Mouse (Mus musculus) granulocyte monocyte progenitor cell, adult 5-6 weeks (primary cell): ENCODE data around the gene Usp19. TPM values are rescaled to one million over a fixed set of nuclear protein-coding genes. Genes with fewer than 3 reads are reported as not detected.

ENCODE experiments used
- ATAC-seq: replicated peaks from 2 replicates; pipeline ENCODE4 v1.8.0; 2016; ENCODE audit warnings: mild to moderate bottlenecking, moderate TSS enrichment, inconsistent platforms; ENCODE audit not compliant: poor library complexity, severe bottlenecking
- total RNA-seq, 2 experiments: library from RNA; stranded (forward) in 1 of 2; stranded (reverse) in 1 of 2; fragments of 200-712, 200-1000 nt in 1 of 2; fragments of >200 nt in 1 of 2; fragmentation: Nextera tagmentation in 1 of 2; gene quantifications; 2 replicates each; pipeline ENCODE4 v1.2.3; 2014 to 2017

The Usp19 gene
- total RNA-seq, 2 experiments from 2014 or later = 34.9 to 80.9 TPM

DNA sequence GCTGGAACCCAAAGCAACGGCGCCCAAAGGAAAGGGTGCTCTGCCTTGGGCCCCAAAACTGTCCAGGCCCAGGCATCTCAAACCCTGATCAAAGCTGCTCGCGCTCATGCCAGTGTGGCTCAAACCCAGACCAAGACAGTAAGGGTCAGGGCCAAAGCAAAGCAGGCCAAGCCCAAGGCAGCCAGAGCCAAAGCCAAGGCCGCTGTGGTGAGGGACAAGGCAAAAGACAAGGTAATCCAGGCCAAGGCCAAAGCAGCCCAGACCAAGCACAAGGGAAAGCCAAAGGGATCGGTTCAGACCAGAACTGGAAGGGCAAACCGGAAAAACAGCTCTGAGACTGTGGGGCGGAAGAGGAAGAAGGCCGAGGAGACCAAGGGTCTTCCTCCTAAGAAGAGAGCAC is 26.7 kb upstream of the Usp19 start:
- no peak for ATAC-seq

DNA sequence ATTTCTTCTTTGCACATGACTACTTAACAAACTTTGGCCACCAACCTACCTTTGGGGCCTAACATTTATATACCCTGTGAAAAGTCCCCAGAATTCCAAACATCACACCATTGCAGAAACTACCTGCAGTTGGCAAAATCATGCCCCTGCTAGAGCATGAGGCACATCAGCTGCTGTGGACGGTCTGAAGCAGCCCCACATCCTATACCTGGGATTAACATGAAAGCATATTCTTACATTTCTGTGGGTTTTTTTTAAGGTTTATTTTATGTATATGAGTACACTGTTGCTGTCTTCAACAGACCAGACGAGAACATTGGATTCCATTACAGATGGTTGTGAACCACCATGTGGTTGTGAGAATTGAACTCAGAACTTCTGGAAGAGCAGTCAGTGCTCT is 24.2 kb upstream of the Usp19 start:
- ATAC-seq = no peak

DNA sequence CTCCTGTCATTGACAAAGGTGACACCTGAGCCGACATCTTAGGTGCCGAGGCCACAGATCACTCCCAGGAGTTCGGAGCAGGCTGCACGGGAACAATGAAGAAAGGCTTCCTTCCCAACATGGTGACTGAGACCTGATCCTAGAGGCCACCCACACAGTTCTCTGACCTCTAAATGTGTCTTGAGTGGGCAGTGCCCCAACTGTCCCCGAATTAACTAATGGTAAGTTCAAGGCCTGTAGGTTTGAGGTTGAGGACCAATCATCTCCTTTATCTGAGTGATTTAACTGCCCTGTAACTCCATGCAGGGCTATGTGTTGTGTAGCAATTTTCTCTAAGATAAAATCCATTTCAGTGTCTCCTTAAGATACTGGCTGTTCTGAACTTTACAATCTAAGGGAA is 21.0 kb upstream of the Usp19 start:
- ATAC-seq = no peak

DNA sequence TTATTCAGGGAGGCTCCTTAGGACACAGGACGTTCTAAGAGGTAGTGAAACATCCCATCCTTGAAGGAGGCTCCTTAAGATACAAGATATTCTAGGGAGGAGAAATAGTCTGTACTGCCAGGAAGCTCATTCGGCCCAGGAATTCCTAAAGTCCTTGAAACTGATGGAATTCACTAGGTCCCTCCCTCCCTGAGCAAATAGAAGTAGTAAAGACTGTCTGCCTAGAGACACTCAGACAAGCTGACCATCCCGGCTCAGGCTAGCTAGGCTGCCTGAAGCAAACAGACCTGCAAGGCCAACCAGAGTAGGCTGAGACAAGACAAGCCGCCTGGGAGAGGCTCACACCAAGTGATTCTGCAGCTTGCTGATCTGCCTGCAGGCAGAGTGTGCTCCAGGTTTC is 20.6 kb upstream of the Usp19 start:
- ATAC-seq = no peak

DNA sequence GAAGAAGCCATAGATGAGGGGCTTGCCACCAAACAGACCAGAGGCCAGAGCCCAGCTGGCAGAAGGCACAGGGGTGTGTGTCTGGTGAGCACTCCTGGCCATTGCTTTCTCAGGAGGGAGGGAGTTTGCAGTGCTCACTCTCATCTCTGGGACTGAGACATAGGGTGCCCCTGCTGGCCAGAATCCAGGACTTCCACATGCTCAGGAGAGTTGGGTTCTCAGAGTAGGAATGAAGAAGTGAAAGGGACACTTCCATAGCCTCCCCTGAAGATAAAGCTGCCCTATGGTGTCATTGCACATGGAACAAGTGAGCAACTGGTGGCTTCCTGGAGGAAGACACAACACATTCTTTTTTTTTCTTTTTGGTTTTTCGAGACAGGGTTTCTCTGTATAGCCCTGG is 15.9 kb upstream of the Usp19 start:
- ATAC-seq = peak; percentile 91

DNA sequence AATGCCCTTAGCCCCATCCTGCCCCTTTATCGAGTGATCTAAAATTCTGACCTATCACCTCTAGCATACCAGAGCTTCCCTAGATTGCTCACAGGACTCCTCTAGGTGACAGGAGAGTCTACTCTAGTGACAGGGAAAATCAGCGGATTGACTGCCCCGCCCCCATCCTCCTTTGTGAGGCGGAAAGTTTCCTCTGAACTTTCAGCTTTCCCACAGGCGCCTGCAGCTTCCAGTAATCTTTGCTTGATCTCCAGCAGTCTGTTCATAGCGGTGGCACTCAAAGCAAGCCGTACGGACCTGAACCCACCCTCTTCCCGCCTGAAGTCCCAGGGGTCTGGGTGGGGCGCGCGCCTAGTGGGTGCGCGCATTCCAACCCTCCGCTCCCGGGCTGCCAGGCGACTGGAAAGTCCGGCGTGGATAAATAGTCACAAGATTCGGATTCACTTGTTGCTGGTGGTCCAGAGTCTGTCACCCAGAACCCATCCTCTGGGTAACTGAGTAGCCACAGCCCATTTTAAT is 11.7 kb upstream of the Usp19 start:
- peak; percentile 35; the same call in 1 of the 2 replicates for ATAC-seq

DNA sequence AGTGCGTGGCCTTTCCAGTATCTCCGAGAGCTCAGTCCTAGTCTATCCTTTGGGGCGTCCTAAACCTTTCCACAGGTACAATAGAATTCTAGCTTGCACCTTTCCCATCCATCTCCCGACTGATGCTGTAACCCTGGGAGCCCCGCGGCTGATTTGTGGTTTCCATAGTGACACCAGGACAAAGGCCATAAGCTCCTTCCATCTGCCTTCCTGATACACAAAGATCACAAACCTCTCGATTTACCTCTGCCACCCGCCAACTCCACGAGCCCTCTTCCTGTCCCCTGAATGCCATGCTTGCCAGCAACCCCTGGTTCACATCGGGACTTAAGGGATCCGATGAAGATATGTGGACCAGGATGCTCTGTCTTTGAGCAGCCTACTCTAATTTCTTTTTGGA is 11.2 kb upstream of the Usp19 start:
- no peak for ATAC-seq

DNA sequence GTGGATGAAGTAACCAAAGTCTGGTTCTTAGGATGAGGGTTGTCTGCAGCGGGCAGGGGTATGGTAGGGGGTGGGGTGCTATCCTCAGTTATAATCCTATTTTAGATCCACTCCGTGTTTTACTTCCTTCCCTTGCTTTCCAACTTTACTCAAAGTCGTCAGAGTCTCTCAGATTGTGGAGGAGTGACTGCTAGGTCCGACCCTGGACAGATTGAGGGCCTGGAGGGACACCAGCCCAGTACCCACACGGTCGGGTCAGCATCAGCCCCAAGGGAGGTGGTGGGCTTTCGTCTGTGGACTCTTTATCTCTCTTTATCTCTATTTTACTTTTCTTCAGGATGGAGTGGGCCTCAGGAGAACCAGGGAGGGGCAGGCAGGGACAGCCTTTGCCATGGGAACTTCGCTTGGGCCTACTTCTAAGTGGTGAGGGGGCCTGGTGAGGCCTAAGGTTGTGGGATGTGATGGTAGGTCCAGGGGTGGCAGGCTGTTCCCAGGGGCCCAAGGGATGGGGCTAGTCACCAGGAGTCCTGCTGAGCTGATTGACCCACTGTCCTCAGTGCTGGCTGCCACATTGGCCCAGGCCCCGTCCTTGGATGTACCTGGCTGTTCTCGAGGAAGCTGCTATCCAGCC is 10.6 kb upstream of the Usp19 start, which contains the start of gene Lamb2:
Gene Lamb2 (plus strand): TSS at position 16 of the 631 bp plus-strand sequence.
- ATAC-seq = 0 out of 2 replicates have a peak, but pooled peaks have one; percentile 43

DNA sequence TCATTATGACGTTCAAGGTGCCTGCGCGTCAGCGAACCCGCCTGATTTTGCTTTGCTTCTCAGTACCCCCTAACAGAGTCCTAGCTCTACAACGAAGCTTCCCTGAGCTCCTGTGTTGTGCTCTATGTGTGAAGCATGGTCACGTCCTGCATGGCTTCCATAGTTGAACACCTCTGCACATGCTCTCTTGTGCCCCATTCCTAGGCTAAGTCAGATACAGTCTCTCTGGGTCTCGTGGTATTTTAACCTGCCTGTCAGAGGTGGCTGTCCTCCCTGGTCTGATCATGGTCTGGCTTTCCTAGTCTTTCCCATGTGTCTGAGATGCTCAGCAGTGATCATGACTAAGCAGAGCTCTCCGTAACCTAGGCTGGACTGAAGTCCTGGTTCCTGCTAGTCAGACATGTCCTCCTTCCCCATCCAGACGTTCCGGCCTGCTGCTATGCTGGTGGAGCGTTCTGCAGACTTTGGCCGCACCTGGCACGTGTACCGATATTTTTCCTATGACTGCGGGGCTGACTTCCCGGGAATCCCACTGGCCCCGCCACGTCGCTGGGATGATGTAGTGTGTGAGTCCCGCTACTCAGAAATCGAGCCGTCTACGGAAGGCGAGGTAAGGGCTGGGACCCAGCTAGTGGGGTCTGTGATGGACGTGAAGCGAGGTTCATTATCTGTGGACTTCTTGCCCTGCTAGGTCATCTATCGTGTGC is 9.4 kb upstream of the Usp19 start:
- ATAC-seq = no peak

DNA sequence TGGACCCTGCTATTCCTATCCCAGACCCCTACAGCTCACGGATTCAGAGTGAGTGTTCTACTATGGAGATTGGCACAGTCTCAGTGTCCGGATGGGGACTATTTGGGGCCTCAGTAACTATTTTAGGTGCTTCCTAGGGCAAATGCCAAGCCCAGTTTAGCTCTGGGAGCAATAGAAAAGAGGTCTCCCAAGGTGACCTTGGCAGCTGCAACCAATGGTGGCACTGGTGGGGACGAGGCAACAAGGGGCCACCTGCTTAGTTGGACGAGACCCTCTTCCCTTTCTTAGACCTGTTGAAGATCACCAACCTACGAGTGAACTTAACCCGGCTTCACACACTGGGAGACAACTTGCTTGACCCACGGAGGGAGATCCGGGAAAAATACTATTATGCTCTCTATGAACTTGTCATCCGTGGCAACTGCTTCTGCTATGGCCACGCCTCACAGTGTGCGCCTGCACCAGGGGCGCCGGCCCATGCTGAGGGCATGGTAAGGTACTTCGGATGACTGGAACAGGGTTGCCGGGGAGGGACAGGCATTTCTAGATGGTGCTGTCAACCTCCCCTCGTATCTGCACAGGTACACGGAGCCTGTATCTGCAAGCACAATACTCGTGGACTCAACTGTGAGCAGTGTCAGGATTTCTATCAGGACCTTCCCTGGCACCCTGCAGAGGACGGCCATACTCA is 8.7 kb upstream of the Usp19 start:
- no peak for ATAC-seq

DNA sequence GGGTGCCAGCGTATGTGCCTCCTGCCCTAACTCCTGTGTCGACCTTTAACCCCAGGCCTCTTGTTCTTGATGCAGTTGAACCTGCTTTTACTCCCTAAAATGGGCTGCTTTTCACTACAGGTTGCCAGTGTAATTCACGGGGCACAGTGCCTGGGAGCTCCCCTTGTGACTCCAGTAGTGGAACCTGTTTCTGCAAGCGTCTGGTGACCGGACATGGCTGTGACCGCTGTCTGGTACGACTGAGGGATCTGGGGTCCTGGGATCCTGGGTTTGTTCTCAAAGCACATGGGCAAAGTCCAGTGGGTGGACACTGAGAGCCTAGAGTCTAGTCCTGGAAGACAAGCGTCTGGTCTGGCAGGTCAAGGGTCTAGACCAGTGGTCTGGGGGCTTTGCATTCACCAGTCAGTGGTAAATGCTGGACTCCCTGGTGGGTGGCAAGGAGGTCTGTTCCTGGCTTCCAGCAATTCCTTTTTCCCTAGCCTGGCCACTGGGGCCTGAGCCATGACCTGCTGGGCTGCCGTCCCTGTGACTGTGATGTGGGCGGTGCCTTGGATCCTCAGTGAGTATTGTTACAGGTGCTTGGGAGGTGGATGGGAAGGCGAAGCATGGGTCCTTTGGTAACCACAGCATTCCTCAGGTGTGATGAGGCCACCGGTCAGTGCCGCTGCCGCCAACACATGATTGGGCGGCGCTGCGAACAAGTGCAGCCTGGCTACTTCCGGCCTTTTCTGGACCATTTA is 7.2 kb upstream of the Usp19 start:
- ATAC-seq = no peak

DNA sequence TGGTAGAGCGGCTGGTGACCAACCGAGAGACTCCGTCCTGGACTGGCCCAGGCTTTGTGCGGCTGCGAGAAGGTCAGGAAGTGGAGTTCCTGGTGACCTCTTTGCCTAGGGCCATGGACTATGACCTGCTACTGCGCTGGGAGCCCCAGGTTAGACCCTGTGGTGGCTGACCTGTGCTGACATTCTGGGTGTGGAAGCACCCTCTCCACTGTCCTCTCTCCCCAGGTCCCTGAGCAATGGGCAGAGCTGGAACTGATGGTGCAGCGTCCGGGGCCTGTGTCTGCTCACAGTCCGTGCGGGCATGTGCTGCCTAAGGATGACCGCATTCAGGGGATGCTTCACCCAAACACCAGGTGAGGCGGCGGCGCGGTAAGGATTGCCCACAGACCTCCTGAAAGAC is 6.4 kb upstream of the Usp19 start:
- no peak for ATAC-seq

DNA sequence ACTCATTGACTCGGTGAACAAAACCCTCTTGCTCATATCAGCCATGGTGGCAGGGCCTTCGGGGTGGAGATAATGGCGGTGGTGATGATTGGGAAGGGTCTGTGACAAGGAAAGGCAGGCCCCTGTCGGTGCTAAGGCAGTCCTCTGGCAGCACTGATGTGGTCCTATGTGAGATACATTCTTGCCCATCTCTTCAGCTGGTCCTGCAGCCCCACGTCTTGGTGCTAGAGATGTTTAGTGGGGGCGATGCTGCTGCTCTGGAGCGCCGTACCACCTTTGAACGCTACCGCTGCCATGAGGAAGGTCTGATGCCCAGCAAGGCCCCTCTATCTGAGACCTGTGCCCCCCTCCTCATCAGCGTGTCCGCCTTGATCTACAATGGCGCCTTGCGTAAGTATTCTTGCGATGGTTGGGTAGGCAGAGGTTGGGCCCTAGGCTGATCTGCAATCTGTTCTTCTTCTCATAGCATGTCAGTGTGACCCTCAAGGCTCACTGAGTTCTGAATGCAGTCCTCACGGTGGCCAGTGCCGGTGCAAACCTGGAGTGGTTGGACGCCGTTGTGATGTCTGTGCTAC is 5.0 kb upstream of the Usp19 start:
- ATAC-seq = no peak

DNA sequence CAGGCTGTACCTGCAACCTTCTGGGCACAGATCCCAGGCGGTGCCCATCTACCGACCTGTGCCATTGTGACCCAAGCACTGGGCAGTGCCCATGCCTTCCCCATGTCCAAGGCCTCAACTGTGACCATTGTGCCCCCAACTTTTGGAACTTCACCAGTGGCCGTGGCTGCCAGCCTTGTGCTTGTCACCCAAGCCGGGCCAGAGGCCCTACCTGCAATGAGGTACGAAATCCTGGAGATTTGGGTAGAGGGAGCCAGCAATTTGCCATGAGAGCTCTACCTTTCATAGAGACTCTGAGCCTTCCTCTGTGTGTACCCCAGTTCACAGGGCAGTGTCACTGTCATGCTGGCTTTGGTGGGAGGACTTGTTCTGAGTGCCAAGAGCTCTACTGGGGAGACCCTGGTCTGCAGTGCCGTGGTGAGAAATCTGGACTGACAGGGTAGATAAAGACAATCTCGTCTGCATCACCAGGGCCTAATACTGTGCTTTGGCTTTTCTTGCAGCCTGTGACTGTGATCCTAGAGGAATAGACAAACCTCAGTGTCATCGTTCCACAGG is 3.4 kb upstream of the Usp19 start:
- ATAC-seq = no peak

DNA sequence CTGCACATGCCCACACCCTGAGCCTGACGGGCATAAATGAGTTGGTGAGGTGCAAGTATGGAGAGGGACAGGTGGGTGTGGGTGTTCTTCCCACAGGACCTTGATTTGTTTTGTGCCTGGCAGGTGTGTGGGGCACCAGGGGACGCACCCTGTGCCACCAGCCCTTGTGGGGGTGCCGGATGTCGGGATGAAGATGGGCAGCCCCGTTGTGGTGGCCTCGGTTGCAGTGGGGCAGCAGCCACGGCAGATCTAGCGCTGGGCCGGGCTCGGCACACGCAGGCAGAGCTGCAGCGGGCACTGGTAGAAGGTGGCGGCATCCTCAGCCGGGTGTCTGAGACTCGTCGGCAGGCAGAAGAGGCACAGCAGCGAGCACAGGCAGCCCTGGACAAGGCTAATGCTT is 2.0 kb upstream of the Usp19 start:
- no peak for ATAC-seq

DNA sequence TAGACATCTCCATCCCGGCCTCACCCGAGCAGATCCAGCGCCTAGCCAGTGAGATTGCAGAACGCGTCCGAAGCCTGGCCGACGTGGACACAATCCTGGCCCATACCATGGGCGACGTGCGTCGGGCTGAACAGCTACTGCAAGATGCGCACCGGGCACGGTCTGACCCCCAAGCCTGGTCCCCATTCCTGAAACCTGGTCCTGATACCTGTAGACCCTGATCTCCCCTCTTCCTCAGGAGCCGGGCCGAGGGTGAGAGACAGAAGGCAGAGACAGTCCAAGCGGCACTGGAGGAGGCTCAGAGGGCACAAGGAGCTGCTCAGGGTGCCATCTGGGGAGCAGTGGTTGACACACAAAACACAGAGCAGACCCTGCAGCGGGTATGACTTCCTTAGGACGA is 1.2 kb upstream of the Usp19 start:
- ATAC-seq = no peak

DNA sequence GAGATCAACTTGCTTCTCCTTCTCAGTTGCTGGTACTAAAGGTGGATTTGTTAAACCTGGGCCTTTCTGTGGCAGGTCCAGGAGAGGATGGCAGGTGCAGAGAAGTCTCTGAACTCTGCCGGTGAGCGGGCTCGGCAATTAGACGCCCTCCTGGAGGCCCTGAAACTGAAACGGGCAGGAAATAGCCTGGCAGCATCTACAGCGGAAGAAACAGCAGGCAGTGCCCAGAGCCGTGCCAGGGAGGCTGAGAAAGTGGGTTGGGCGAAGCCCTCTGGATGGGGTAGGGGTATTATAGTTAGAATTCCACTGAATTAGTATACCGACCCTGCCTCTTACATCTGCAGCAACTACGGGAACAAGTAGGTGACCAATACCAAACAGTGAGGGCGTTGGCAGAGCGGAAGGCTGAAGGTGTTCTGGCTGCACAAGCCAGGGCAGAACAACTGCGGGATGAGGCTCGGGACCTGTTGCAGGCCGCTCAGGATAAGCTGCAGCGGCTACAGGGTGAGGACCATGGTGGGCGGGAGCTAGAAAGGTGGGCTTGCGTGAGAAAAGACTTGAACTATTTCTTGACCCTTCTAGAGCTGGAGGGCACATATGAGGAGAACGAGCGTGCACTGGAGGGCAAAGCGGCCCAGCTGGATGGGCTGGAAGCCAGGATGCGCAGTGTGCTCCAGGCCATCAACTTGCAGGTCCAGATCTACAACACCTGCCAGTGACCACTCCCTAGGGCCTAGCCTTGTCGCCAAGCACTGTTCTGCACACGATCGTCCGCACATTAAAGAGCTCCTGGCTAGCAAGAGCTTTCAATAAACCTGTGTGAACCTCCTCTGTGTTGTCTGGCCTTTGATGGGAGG is 472 bp upstream of the Usp19 start:
- no peak for ATAC-seq

DNA sequence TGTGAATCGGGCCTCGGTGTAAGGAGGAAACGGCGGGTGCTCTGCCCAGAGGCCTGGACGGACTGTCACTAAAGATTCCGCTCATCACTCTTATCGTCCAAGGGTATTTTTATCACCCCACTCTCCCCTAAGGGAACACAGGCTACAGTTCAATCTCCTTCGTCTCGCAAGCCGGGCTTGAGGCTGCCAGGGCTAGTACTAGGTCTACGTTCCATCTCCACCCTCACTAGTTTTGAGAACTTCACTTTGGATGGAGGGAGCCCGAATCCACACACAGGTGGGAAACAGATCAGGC is 831 bp downstream of the Usp19 start:
- no peak for ATAC-seq

DNA sequence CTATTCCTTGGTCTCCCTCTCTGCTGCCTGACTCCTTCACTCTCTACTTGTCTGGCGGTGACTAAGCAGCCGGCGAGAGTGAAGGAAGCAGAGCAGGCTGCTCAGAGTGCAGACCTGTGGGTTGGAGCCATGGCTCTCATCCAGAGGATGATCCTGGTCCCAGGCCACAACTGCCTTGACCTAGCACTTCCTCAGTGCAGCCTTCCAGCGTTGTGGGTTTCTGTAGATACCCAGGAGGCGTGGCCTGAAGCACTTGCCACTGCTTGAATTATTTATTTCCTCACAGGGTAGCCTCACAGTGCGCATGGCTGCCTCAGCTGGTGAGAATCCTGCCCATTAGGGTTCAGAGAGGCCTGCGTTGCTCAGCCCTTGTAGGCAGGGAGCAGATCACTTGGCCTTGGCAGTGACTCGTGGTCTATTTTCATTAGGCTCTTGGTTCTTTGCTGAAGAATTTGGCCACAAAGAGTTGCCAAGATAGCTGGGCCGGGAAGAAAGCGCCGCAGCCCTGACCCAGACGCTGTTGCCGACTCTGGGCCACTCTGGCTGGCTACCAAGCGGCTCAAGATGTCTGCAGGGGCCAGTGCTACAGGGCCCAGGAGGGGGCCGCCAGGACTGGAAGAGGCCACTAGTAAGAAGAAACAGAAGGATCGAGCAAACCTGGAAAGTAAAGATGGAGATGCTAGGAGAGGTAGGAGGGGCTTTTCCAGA is 1.8 kb downstream of the Usp19 start:
- ATAC-seq = peak; percentile 71
